ENCODE assay signal across 15 mouse cellular contexts in genomic region chr6:50032894-50033595, GRCm38 (mm10).
DNase-seq lines count a peak whose midpoint lies in the region; ATAC-seq and TF ChIP-seq lines count a peak whose summit lies in the region.
"Had no signal": no experiment of that assay in that cellular context is flagged by ENCODE, and none has a peak within 500 bp of the region (broad histone marks: within the 10 kb centered on the region; RNA-seq: fewer than 3 reads in every experiment).

No protein-coding gene starts in this region.

- H3K9ac ChIP-seq in kidney, postnatal 0 days (ENCODE audit: low read depth, low read length), result no peak overlapping the region
- H3K9ac ChIP-seq in forebrain, embryonic 12.5 days, result no peak overlapping the region
- no peak overlapping the region for H3K9ac ChIP-seq in limb, embryonic 13.5 days
- H3K9ac ChIP-seq: liver, embryonic 14.5 days; neural tube, embryonic 12.5 days had no signal

- DNase-seq in heart, adult 11 months, result peak; percentile 81
- DNase-seq in heart, adult 18-20 months, result no peak
- DNase-seq in kidney, postnatal 0 days (ENCODE audit: low spot score), result peak; percentile 38
- DNase-seq in kidney, adult 18-20 months, result no peak
- no peak for DNase-seq in adrenal gland, postnatal 4 days (ENCODE audit: low spot score in 2 of 2)
- no peak for DNase-seq in left cerebral cortex, adult 18-20 months (ENCODE audit: low spot score in 2 of 2)
- DNase-seq: adrenal gland, postnatal 14 days; gastrocnemius, postnatal 36 days; kidney, postnatal 10 days; layer of hippocampus, postnatal 36 days; right cerebral cortex, postnatal 25 days had no signal

- no peak overlapping the region for H3K4me2 ChIP-seq in kidney, postnatal 0 days (ENCODE audit: low read length)
- no peak overlapping the region for H3K4me2 ChIP-seq in forebrain, embryonic 12.5 days
- 0 out of 2 replicates have a peak overlapping the region, but pooled peaks have one; percentile 11 for H3K4me2 ChIP-seq in limb, embryonic 13.5 days (replicated peaks)
- H3K4me2 ChIP-seq: neural tube, embryonic 12.5 days had no signal

- H3K4me3 ChIP-seq in kidney, postnatal 0 days (replicated peaks; ENCODE audit: low read depth, low read length), result no peak overlapping the region
- no peak overlapping the region for H3K4me3 ChIP-seq in forebrain, embryonic 12.5 days (replicated peaks)
- H3K4me3 ChIP-seq in limb, embryonic 13.5 days, result no peak overlapping the region
- H3K4me3 ChIP-seq: neural tube, embryonic 12.5 days had no signal

- H3K27me3 ChIP-seq in kidney, postnatal 0 days (ENCODE audit: insufficient read depth, low read length), result no peaks in the 10 kb centered on the region
- H3K27me3 ChIP-seq in forebrain, embryonic 12.5 days, result no peaks in the 10 kb centered on the region
- peaks cover 23% of the 10 kb centered on the region for H3K27me3 ChIP-seq in limb, embryonic 13.5 days
- H3K27me3 ChIP-seq: neural tube, embryonic 12.5 days had no signal

- no peaks in the 10 kb centered on the region for H3K9me3 ChIP-seq in kidney, postnatal 0 days (replicated peaks; ENCODE audit: low read length)
- H3K9me3 ChIP-seq in forebrain, embryonic 12.5 days, result no peaks in the 10 kb centered on the region
- H3K9me3 ChIP-seq in limb, embryonic 13.5 days, result no peaks in the 10 kb centered on the region
- H3K9me3 ChIP-seq: neural tube, embryonic 12.5 days had no signal

- no peak overlapping the region for H3K27ac ChIP-seq in kidney, postnatal 0 days
- H3K27ac ChIP-seq in forebrain, embryonic 12.5 days, result peak overlapping the region; percentile 51; the same call in 1 of the 2 replicates
- H3K27ac ChIP-seq in limb, embryonic 13.5 days, result no peak overlapping the region
- H3K27ac ChIP-seq: liver, embryonic 14.5 days; neural tube, embryonic 12.5 days had no signal

- WGBS in kidney, postnatal 0 days, result 52% methylated on average over 15 of the region's 15 CpGs
- WGBS in forebrain, embryonic 12.5 days, result 73% methylated on average over 15 of the region's 15 CpGs
- WGBS in limb, embryonic 13.5 days, result 57% methylated on average over 15 of the region's 15 CpGs

- no peak for ATAC-seq in kidney, postnatal 0 days (replicated peaks; ENCODE audit: low FRiP score, low read depth)
- no peak for ATAC-seq in forebrain, embryonic 12.5 days (ENCODE audit: low FRiP score)
- no peak for ATAC-seq in limb, embryonic 13.5 days (ENCODE audit: low FRiP score, low read depth)

- H3K4me1 ChIP-seq in kidney, postnatal 0 days (replicated peaks; ENCODE audit: insufficient read depth, low read length), result no peaks in the 10 kb centered on the region; the same call in 1 of the 2 replicates
- peaks cover 9% of the 10 kb centered on the region; the same call in 1 of the 2 replicates for H3K4me1 ChIP-seq in forebrain, embryonic 12.5 days
- H3K4me1 ChIP-seq in limb, embryonic 13.5 days, result peaks cover 26% of the 10 kb centered on the region

- no peak for TF ChIP-seq CTCF in kidney, postnatal 0 days (IDR thresholded peaks at IDR 0.05; ENCODE audit: low read depth)

- no peaks in the 10 kb centered on the region for H3K36me3 ChIP-seq in kidney, postnatal 0 days (ENCODE audit: insufficient read depth, low read length)
- no peaks in the 10 kb centered on the region for H3K36me3 ChIP-seq in forebrain, embryonic 12.5 days (replicated peaks)
- no peaks in the 10 kb centered on the region for H3K36me3 ChIP-seq in limb, embryonic 13.5 days
- H3K36me3 ChIP-seq: neural tube, embryonic 12.5 days had no signal

Comparison
In these comparisons a context has a peak if more than half of its experiments do, and no peak if none do; other contexts are left out.
1. DNase-seq: peak in heart, adult 11 months (single experiment) and kidney, postnatal 0 days (single experiment); none in heart, adult 18-20 months (0 of 2), kidney, adult 18-20 months (single experiment), adrenal gland, postnatal 4 days (0 of 2) and left cerebral cortex, adult 18-20 months (0 of 2).